Mouse (Mus musculus): Measurements from ENCODE around the gene Ulk4. TPM values are rescaled to one million over a fixed set of nuclear protein-coding genes. Genes with fewer than 3 reads are reported as not detected.
"Not testable (repeated sequence)": the region's sequence is repeated elsewhere in the genome, so short reads cannot be mapped to it uniquely, and the experiment has no call there.

Ulk4 gene
- polyA plus RNA-seq, 1 experiment from 2014 or later = 109 TPM

DNA sequence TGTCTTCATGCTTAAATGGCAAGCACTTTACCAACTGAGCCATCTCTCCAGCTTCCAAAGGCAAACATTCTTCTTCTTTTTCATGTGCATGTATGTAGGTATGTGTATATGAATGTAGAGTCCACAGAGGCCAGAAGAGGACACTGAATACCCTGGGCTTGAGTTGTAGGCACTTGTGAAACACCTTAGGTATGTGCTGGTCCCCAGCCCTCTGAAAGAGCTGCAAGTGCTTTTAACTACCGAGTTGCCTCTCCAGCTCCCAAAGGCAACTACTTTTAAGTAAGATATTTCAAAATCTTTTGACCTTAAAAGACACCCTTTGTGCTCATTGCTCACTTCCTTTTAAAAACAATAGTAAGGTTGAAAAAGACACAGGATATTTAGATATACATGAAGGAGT lies 350.9 kb downstream of the Ulk4 start:
- Histone ChIP-seq H3K9ac (no peak overlapping the region), H3K4me2 (no peak overlapping the region), H3K4me1 (replicated peaks) (no peaks in the 10 kb centered on the region), H3K9me3 (no peaks in the 10 kb centered on the region), H3K27ac (no peak overlapping the region), H3K36me3 (no peaks in the 10 kb centered on the region), H3K4me3 (no peak overlapping the region), H3K27me3 (no peaks in the 10 kb centered on the region)
- WGBS = 97% methylated on average over 1 of the region's 1 CpGs
- ATAC-seq (ENCODE audit: low FRiP score) = no peak

DNA sequence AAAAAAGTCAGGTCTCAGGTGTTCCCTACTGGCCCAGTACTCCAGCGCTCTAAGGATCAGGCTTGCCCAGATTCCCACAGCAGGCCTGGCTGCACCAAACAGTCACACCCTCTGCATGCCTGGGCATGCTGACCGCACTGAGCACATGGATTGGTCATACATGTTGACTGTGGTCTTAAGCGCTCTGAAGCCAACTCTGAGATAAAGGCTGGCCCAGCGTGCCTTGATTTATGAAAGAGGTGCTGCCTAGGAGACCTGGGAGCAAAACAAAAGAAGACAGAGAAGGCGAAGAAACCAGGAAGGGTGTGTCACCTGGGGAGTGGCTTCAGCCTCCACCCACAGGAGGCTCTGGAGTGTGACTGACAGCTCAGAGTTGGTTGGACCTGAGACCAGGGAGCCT lies 357.9 kb downstream of the Ulk4 start:
- no peak overlapping the region for H3K4me3 ChIP-seq
- no peaks in the 10 kb centered on the region for H3K36me3 ChIP-seq
- H3K9ac ChIP-seq = no peak overlapping the region
- no peaks in the 10 kb centered on the region for H3K9me3 ChIP-seq
- no peak overlapping the region for H3K27ac ChIP-seq
- WGBS = 75% methylated on average over 5 of the region's 5 CpGs
- H3K4me2 ChIP-seq = no peak overlapping the region
- H3K4me1 ChIP-seq (replicated peaks) = peaks cover 5% of the 10 kb centered on the region; the same call in 1 of the 2 replicates
- H3K27me3 ChIP-seq = no peaks in the 10 kb centered on the region
- no peak for ATAC-seq (ENCODE audit: low FRiP score)

DNA sequence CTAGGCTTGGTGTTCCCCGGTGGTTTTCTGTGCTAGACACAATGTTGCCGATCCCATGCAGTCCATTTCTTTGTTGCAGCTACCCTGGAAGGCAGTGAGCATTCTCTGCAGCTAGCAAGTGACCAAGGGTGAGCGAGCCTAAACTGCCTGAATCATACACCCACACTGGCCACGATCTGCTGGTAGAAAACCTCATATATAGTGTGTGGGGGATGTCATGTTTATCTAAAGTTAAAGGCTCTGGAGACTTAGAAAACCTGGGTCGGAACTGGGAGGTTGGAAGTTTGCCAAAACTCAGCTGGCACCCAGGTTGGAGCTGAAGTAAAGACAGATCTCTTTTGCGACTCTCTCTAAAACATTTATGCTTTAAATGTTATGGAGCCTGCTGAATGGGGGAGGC lies 358.4 kb downstream of the Ulk4 start:
- no peak overlapping the region for H3K27ac ChIP-seq
- H3K27me3 ChIP-seq = no peaks in the 10 kb centered on the region
- 51% methylated on average over 6 of the region's 6 CpGs for WGBS
- no peak for ATAC-seq (ENCODE audit: low FRiP score)
- peaks cover 5% of the 10 kb centered on the region; the same call in 1 of the 2 replicates for H3K4me1 ChIP-seq (replicated peaks)
- H3K9me3 ChIP-seq = no peaks in the 10 kb centered on the region
- H3K9ac ChIP-seq = no peak overlapping the region
- no peak overlapping the region for H3K4me3 ChIP-seq
- H3K36me3 ChIP-seq = no peaks in the 10 kb centered on the region
- no peak overlapping the region for H3K4me2 ChIP-seq

- WGBS = 86% methylated on average over 5 of the region's 5 CpGs
- no peak overlapping the region for H3K9ac ChIP-seq
- H3K27ac ChIP-seq = no peak overlapping the region
- no peak overlapping the region for H3K4me2 ChIP-seq
- no peaks in the 10 kb centered on the region for H3K27me3 ChIP-seq
- peaks cover 5% of the 10 kb centered on the region; the same call in 1 of the 2 replicates for H3K4me1 ChIP-seq (replicated peaks)
- no peak for ATAC-seq (ENCODE audit: low FRiP score)
- H3K9me3 ChIP-seq = no peaks in the 10 kb centered on the region
- H3K36me3 ChIP-seq = no peaks in the 10 kb centered on the region
- no peak overlapping the region for H3K4me3 ChIP-seq
Measured at GRCm38 (mm10) chr9:120918211-120918610, 358.8 kb downstream of the Ulk4 start.

GRCm38 (mm10) chr9:120917619-120918018 lies 359.4 kb downstream of the Ulk4 start:
- WGBS = 94% methylated on average over 2 of the region's 2 CpGs
- not testable (repeated sequence) for ATAC-seq (ENCODE audit: low FRiP score)

DNA sequence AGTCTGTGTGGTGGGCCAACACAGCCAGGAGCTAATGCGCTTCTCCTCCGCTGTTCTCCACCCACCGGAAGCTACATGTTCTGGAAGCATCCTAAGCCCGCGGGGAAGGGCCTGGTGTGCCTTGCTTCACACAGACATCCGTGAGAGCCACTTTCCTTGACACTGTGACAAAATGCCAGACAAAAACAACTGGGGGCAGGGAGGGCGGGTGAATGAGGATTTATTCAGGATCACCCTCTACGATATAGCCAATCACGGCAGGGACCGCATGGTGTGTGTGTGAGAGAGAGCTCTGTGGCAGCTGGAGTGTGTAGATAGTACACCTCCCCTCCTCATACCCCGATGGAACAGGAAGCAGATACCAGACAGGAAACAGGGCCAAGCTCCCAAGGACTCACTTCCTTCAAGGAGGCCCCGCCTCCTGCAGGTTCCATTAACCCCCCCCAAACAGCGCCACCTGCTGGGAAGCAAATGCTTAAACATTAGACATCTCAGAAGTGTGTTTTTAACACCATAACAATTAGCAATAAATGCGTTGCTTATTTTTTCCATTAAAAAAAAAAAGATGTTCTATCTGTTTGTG lies 362.0 kb downstream of the Ulk4 start:
- Histone ChIP-seq H3K4me1 (replicated peaks) (peaks cover 7% of the 10 kb centered on the region; the same call in 1 of the 2 replicates), H3K27me3 (no peaks in the 10 kb centered on the region), H3K27ac (no peak overlapping the region), H3K36me3 (no peaks in the 10 kb centered on the region), H3K4me3 (no peak overlapping the region), H3K9me3 (no peaks in the 10 kb centered on the region), H3K9ac (no peak overlapping the region), H3K4me2 (no peak overlapping the region)
- ATAC-seq (ENCODE audit: low FRiP score) = no peak
- WGBS = 89% methylated on average over 14 of the region's 14 CpGs

More at GRCm38 (mm10) chr9:120917619-120918018, 359.4 kb downstream of the Ulk4 start:
- H3K4me2 ChIP-seq; H3K9me3 ChIP-seq; H3K4me1 ChIP-seq (replicated peaks); H3K9ac ChIP-seq; H3K27me3 ChIP-seq; H3K36me3 ChIP-seq; H3K4me3 ChIP-seq; H3K27ac ChIP-seq: not testable (repeated sequence)

DNA sequence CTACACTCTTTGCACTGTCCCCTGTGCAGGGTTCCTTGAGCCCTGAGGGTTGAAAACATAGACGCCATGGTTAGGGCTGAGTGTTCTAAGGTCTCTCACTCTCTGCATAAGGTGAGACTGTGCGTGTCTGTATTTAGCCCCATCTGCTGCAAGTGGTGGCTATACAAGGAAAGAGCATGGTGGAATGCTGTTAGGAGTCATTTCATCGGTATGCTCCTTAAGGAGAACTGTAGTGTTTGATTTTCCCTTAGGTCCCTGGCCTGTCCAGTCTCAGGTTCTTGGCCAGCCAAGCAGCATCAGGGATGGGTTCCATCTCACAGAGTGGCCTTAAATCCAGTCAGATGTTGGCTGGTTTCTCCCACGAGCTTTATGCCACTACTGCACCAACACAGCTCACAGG lies 362.6 kb downstream of the Ulk4 start:
- 84% methylated on average over 4 of the region's 4 CpGs for WGBS
- no peaks in the 10 kb centered on the region for H3K9me3 ChIP-seq
- no peak overlapping the region for H3K27ac ChIP-seq
- peaks cover 7% of the 10 kb centered on the region; the same call in 1 of the 2 replicates for H3K4me1 ChIP-seq (replicated peaks)
- no peaks in the 10 kb centered on the region for H3K27me3 ChIP-seq
- no peak for ATAC-seq (ENCODE audit: low FRiP score)
- no peak overlapping the region for H3K9ac ChIP-seq
- H3K36me3 ChIP-seq = no peaks in the 10 kb centered on the region
- no peak overlapping the region for H3K4me2 ChIP-seq
- H3K4me3 ChIP-seq = no peak overlapping the region

GRCm38 (mm10) chr9:120913152-120913551 lies 363.8 kb downstream of the Ulk4 start:
- WGBS = 84% methylated on average over 13 of the region's 13 CpGs
- Histone ChIP-seq H3K4me2 (no peak overlapping the region), H3K27me3 (no peaks in the 10 kb centered on the region), H3K9ac (no peak overlapping the region), H3K27ac (no peak overlapping the region), H3K4me3 (no peak overlapping the region), H3K4me1 (replicated peaks) (0 out of 2 replicates have a peak, but pooled peaks cover 2% of the 10 kb centered on the region), H3K9me3 (no peaks in the 10 kb centered on the region), H3K36me3 (no peaks in the 10 kb centered on the region)
- no peak for ATAC-seq (ENCODE audit: low FRiP score)

GRCm38 (mm10) chr9:120908461-120908860 lies 368.5 kb downstream of the Ulk4 start:
- no peak overlapping the region for H3K4me2 ChIP-seq
- H3K4me1 ChIP-seq (replicated peaks) = 0 out of 2 replicates have a peak, but pooled peaks cover 2% of the 10 kb centered on the region
- H3K27me3 ChIP-seq = no peaks in the 10 kb centered on the region
- WGBS = 86% methylated on average over 6 of the region's 6 CpGs
- no peak for ATAC-seq (ENCODE audit: low FRiP score)
- H3K9me3 ChIP-seq = no peaks in the 10 kb centered on the region
- no peak overlapping the region for H3K4me3 ChIP-seq
- no peak overlapping the region for H3K9ac ChIP-seq
- H3K36me3 ChIP-seq = no peaks in the 10 kb centered on the region
- H3K27ac ChIP-seq = no peak overlapping the region

Small RNAs within 50 kb of the gene (microRNA-seq; reads per million reads assigned to microRNA genes)
- not detected for gene Mir7090

Other genes with a start within 250 kb of the Ulk4 start
- 43.0 and 46.2 TPM in 2 replicates for gene Trak1, start 20.3 kb upstream of the Ulk4 start, polyA plus RNA-seq (2015; fragmentation: Nextera tagmentation; extraction: Ambion mirVana)
- 7.7 and 15.1 TPM in 2 replicates for gene Cck, start 218.5 kb upstream of the Ulk4 start, polyA plus RNA-seq (2015; fragmentation: Nextera tagmentation; extraction: Ambion mirVana)

Data from hindbrain, embryonic 13.5 days (tissue).